Mouse (Mus musculus) liver, embryonic 15.5 days (tissue): ENCODE results near the gene Edar. TPM values are rescaled to one million over a fixed set of nuclear protein-coding genes. Genes with fewer than 3 reads are reported as not detected.

ENCODE experiments used
- ATAC-seq: fragments of 200-750 bp; cut with Nextera tagmentation; 2 replicates; pipeline ENCODE4 v1.8.0; 2017; ENCODE audit warnings: moderate number of reproducible peaks, mild to moderate bottlenecking, moderate library complexity; ENCODE audit not compliant: insufficient read depth
- H3K27ac ChIP-seq: fragments of 300-500 bp; sonication (generic); replicated peaks from 2 replicates; pipeline ENCODE4 v1.5.1; 2015; ENCODE audit warnings: mild to moderate bottlenecking, inconsistent platforms
- H3K27me3 ChIP-seq: fragments of 300-500 bp; sonication (generic); 2 replicates; pipeline ENCODE4 v1.6.1; 2015; ENCODE audit warnings: mild to moderate bottlenecking, inconsistent platforms
- H3K36me3 ChIP-seq: fragments of 300-500 bp; sonication (generic); replicated peaks from 2 replicates; pipeline ENCODE4 v1.6.1; 2015; ENCODE audit warnings: moderate library complexity, mild to moderate bottlenecking, inconsistent platforms
- H3K4me1 ChIP-seq: fragments of 300-500 bp; sonication (generic); replicated peaks from 2 replicates; pipeline ENCODE4 v1.6.1; 2015; ENCODE audit warnings: inconsistent platforms
- H3K4me2 ChIP-seq: fragments of 300-500 bp; sonication (generic); 2 replicates; pipeline ENCODE4 v1.6.1; 2015; ENCODE audit warnings: moderate library complexity, mild to moderate bottlenecking, inconsistent platforms
- H3K4me3 ChIP-seq: fragments of 300-500 bp; sonication (generic); replicated peaks from 2 replicates; pipeline ENCODE4 v1.5.1; 2015; ENCODE audit warnings: mild to moderate bottlenecking, inconsistent platforms
- H3K9ac ChIP-seq: fragments of 300-500 bp; sonication (generic); 2 replicates; pipeline ENCODE4 v1.6.1; 2015; ENCODE audit warnings: moderate library complexity, mild to moderate bottlenecking, inconsistent platforms
- H3K9me3 ChIP-seq: fragments of 300-500 bp; sonication (generic); replicated peaks from 2 replicates; pipeline ENCODE4 v1.6.1; 2016; ENCODE audit warnings: inconsistent platforms
- WGBS: fragments of 180-500 bp; shearing (Covaris S2); methylation state at CpG from one replicate; pipeline ENCODE4 v1.1.7; 2015; ENCODE audit warnings: mixed read lengths; ENCODE audit not compliant: insufficient replicate concordance; 5-methylcytosine and 5-hydroxymethylcytosine counted together
- polyA plus RNA-seq: library from polyadenylated mRNA; unstranded; fragments of >200 nt; fragmentation: Nextera tagmentation; extraction: Ambion mirVana; gene quantifications from 2 replicates; pipeline ENCODE4 v1.2.1, GENCODE M21; 2015

Gene Edar
- polyA plus RNA-seq, 1 experiment from 2014 or later, result not detected

DNA sequence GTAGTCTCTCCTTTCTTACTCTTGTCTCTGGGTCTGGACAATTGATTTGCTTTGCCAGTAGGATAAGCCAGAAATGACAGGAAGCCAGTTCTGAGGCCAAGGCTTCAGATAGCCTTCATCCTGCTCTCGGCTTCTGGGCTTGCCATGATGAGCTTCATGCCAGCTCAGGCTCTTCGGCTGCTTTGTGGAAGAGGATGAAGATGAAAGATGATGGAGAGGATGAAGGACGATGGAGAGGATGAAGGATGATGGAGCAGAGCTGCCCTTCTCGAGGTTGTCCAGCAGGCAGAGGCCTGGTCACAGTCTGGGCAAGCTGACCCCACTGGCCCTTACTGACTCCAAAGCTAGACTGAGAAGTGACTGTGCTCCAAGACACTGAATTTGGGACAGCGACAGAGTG is 75.3 kb downstream of the Edar start:
- H3K27me3 ChIP-seq, result no peaks in the 10 kb centered on the region
- no peaks in the 10 kb centered on the region for H3K36me3 ChIP-seq
- no peak overlapping the region for H3K4me2 ChIP-seq
- H3K27ac ChIP-seq, result no peak overlapping the region
- no peaks in the 10 kb centered on the region for H3K4me1 ChIP-seq
- H3K9me3 ChIP-seq, result no peaks in the 10 kb centered on the region
- no peak overlapping the region for H3K9ac ChIP-seq
- H3K4me3 ChIP-seq, result no peak overlapping the region
- no peak for ATAC-seq
- WGBS, result 51% methylated on average over 5 of the region's 5 CpGs

DNA sequence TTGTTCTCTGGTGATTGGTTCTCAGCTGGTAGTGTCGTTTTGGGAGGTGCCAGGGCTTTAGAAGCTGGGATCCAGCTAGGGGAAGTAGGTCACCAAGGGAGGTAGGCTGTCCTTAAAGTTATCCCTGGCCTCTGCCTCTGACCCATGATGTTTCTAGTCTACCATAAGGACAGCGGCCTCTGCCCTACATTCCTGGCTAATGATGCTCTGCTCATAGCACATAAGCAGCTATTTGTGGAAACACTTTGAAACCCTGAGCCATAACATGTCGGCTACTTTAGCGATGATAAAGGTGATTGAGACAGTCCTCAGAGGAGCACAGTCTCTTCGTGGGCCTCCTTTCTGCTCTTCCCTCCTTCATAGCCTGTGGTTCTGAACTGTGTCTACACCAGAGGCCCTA is 79.6 kb downstream of the Edar start:
- Histone ChIP-seq H3K4me1 (no peaks in the 10 kb centered on the region), H3K4me3 (no peak overlapping the region), H3K27ac (no peak overlapping the region), H3K9me3 (no peaks in the 10 kb centered on the region), H3K27me3 (no peaks in the 10 kb centered on the region), H3K4me2 (no peak overlapping the region), H3K9ac (no peak overlapping the region), H3K36me3 (no peaks in the 10 kb centered on the region)
- 59% methylated on average over 5 of the region's 5 CpGs for WGBS
- no peak for ATAC-seq

DNA sequence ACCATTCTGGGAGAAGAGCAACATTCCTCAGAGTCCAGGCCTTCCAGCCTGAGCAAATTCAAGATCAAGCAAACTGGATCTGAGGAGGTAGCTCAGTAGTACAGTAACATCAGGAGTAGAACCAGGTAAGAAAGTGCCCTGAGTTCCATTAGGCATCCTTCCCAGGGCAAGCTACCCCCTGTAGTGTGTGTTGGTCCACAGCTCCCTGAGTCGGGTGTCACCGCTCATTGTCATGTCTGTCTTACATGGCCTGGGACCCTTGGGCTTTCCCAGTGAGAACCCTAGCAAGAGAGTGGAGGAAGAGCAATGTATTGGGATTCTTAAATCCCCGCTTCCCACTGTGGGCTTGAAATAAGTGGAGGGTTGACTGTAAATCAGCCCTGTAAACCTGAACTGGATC is 80.3 kb downstream of the Edar start:
- Histone ChIP-seq H3K4me3 (no peak overlapping the region), H3K36me3 (no peaks in the 10 kb centered on the region), H3K9ac (no peak overlapping the region), H3K27me3 (no peaks in the 10 kb centered on the region), H3K27ac (no peak overlapping the region), H3K4me2 (no peak overlapping the region), H3K4me1 (no peaks in the 10 kb centered on the region), H3K9me3 (no peaks in the 10 kb centered on the region)
- ATAC-seq, result no peak
- 65% methylated on average over 3 of the region's 3 CpGs for WGBS

DNA sequence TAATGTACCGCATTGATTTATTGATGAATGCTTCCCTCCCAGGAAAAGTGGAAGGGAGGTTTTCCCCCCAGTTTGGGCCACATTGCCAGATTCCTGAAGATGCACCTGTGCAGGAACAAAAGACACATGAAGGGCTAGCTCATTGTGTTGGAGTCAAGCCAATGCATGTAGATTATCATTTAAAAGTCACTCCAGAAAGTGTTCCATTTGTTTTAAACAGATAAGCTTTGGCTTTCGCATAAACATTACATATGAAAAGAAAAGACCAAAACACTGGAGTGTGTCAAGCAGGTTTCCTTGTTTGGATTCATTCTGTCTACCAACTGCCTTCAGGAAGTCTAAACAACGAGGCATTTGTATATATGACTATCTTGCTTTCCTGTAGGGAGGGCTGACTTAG is 81.0 kb downstream of the Edar start:
- no peaks in the 10 kb centered on the region for H3K27me3 ChIP-seq
- no peak overlapping the region for H3K27ac ChIP-seq
- H3K4me1 ChIP-seq, result no peaks in the 10 kb centered on the region
- 51% methylated on average over 3 of the region's 3 CpGs for WGBS
- no peaks in the 10 kb centered on the region for H3K36me3 ChIP-seq
- no peak overlapping the region for H3K4me2 ChIP-seq
- H3K9me3 ChIP-seq, result no peaks in the 10 kb centered on the region
- no peak for ATAC-seq
- no peak overlapping the region for H3K4me3 ChIP-seq
- H3K9ac ChIP-seq, result no peak overlapping the region

DNA sequence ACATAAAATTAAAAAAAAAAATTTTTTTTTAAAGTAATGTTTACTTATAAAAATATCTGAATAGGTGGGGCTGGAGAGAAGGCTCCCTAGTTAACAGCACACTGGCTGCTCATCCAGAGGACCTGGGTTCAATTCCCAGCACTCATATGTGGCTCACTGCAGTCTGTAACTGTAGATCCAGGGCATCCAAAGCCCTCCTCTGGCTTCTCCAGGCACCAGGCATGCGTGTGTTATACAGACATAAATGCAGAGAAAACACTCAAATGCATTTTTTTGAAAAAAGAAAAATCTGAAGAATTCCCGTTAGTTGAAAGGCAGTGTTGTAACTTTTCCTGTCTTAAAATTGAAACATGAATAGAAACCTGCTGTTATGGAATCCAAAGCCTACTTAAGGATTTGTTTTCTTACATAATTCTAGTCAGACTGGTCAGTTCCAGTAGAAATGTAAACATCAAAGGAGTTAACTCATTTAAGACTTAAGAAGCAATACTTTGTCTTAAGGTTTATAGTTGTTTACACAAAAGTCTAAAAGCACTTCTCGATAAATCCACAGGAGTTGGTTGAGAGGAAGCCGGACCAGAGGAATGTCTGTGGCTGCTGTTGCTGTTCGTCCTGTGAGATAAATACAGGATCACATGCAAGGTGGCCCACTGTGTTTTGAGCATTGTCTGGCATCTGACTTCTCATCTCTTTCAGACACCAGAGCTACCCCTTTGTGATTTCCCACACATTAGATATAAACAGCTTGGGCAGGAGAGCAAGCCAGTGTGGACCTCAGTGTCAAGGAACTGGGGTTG is 89.8 kb downstream of the Edar start:
- Histone ChIP-seq H3K27me3 (no peaks in the 10 kb centered on the region), H3K27ac (no peak overlapping the region), H3K9ac (no peak overlapping the region), H3K36me3 (no peaks in the 10 kb centered on the region), H3K4me3 (no peak overlapping the region), H3K4me1 (no peaks in the 10 kb centered on the region), H3K9me3 (no peaks in the 10 kb centered on the region), H3K4me2 (no peak overlapping the region)
- 55% methylated on average over 5 of the region's 5 CpGs for WGBS
- ATAC-seq, result no peak

DNA sequence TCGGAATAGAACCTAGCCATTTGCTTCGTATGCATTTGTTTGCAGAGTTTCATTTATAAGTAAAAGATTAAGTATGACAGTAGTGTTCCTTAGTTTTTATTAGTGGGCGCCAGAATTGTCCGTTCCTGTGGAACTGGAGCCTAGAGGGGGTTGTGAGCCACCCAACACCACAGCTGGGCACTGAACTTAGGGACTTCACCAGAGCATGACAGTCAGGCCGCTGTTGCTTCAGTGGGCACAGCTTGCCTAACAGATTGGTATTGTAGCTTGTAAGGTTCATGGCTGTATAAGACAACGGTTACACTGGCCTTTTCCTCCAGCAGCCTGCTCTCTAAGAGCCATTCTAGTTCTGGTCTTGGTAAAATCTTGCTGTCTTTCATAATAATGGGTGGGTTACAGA is 114.9 kb downstream of the Edar start:
- Histone ChIP-seq H3K27me3 (no peaks in the 10 kb centered on the region), H3K4me3 (no peak overlapping the region), H3K27ac (no peak overlapping the region), H3K9ac (no peak overlapping the region), H3K4me2 (no peak overlapping the region), H3K9me3 (no peaks in the 10 kb centered on the region), H3K36me3 (no peaks in the 10 kb centered on the region), H3K4me1 (no peaks in the 10 kb centered on the region)
- ATAC-seq, result no peak
- 71% methylated on average over 6 of the region's 6 CpGs for WGBS

DNA sequence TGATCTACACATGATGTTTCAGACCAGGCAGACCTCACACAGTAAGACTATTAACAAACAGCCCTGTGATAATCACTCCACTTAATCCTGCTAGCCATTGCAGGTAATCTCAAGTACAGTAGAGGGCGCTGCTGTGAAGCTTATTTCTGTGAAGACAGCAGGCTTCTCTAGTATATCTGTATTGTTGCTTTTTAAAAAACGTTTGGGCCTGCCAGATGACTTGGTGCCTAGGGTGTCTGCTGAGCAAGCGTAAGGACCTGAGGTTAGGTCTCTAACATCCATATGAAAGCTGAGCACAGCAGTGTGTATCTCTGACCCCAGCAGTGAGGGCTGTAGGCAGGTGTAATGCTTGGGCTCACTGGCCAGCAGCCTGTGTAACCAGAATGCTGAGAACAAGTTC is 115.6 kb downstream of the Edar start:
- H3K9me3 ChIP-seq, result no peaks in the 10 kb centered on the region

DNA sequence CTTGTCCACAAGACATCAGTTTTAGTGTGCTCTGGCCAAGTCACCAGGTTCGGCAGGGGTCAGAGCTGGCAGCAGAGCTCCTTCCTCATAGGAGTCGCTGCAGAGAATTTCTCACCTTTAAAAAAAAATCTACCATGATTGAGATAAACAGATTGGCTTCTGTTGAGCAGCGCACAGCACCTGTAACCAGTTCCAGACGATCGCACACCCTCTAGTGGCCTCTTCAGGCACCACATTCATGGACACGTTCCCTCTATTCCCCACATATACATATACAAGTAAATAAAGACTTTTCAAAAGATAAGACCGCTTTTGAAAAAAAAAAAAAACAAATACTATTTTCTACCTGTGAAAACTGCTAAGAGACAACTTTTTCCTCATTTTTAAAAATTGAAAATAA is 116.4 kb downstream of the Edar start:
- Histone ChIP-seq H3K4me2 (no peak overlapping the region), H3K27ac (no peak overlapping the region), H3K36me3 (no peaks in the 10 kb centered on the region), H3K4me3 (no peak overlapping the region), H3K27me3 (no peaks in the 10 kb centered on the region), H3K9ac (no peak overlapping the region), H3K4me1 (no peaks in the 10 kb centered on the region), H3K9me3 (no peaks in the 10 kb centered on the region)
- ATAC-seq, result no peak
- WGBS, result 19% methylated on average over 7 of the region's 7 CpGs

More for the DNA sequence above, 115.6 kb downstream of the Edar start:
- H3K36me3 ChIP-seq, result no peaks in the 10 kb centered on the region
- no peaks in the 10 kb centered on the region for H3K4me1 ChIP-seq
- H3K27me3 ChIP-seq, result no peaks in the 10 kb centered on the region
- H3K9ac ChIP-seq, result no peak overlapping the region
- H3K4me3 ChIP-seq, result no peak overlapping the region
- 21% methylated on average over 3 of the region's 3 CpGs for WGBS
- H3K27ac ChIP-seq, result no peak overlapping the region
- H3K4me2 ChIP-seq, result no peak overlapping the region
- no peak for ATAC-seq

DNA sequence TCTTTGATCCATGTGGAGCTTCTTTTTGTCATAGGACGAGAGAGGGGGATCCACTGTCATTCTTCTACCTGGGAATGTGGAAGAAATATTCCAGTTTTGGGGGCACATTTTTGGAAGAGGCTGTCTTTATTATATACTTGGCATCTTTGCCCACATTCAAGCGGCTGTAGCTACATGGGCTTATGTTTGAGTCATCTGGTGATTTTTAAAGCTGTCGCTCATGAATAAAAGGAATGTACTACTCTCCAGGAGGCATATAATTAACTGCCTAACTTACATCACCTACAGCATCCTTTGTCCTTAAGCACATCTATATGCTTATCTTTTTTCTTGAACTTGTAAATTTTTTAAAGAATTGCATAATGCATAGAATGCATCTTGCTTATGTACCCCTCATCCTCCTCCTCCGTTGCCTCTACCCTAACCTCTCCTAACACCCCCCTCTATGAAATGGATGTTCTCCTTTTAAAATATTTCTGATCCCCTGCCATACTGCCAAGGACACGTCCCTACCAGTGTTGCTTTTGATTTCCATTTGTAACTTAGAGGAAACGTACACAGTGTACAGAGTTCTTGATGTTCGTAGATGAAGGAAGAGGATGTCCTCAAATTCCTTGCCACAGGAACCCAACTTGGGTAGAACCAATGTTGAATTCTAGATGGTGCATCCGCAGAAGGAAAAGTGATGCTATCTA is 120.6 kb downstream of the Edar start:
- no peak overlapping the region for H3K9ac ChIP-seq
- H3K36me3 ChIP-seq, result 0 out of 2 replicates have a peak, but pooled peaks cover 2% of the 10 kb centered on the region
- H3K4me2 ChIP-seq, result no peak overlapping the region
- no peaks in the 10 kb centered on the region for H3K9me3 ChIP-seq
- H3K4me1 ChIP-seq, result no peaks in the 10 kb centered on the region
- 63% methylated on average over 8 of the region's 8 CpGs for WGBS
- no peak overlapping the region for H3K27ac ChIP-seq
- no peak for ATAC-seq
- H3K4me3 ChIP-seq, result no peak overlapping the region
- no peaks in the 10 kb centered on the region for H3K27me3 ChIP-seq
